Mouse (Mus musculus) heart, adult 11 months (tissue): ENCODE results near the gene Atg16l1.
A peak's percentile ranks its signal among the peaks of the same experiment; 100 is the strongest.
"Not testable (repeated sequence)": the region's sequence is repeated elsewhere in the genome, so short reads cannot be mapped to it uniquely, and the experiment has no call there.

Experiments
- DNase-seq: peaks from one replicate; pipeline ENCODE4 v3.0.0; 2022

Gene Atg16l1

DNA sequence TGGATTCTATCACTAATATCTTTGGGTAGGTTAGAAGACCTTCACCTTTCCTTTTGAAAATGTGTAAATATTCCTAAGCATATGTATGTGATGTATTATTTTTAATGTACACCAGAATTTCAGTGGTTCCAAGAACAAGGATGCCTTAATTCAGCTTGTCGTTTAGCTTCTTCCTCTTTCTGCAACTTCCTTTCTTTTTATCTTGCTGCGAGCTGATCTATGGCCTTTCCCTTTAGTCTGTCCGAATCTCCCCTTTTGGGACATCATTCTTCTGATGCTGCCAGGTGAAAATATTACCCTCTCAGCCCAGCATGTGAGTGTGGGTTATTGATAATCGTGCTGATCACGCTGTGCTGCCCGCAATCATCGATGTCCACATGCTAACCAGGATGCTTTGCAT, 19.2 kb downstream of the Atg16l1 start:
- DNase-seq: no peak

DNA sequence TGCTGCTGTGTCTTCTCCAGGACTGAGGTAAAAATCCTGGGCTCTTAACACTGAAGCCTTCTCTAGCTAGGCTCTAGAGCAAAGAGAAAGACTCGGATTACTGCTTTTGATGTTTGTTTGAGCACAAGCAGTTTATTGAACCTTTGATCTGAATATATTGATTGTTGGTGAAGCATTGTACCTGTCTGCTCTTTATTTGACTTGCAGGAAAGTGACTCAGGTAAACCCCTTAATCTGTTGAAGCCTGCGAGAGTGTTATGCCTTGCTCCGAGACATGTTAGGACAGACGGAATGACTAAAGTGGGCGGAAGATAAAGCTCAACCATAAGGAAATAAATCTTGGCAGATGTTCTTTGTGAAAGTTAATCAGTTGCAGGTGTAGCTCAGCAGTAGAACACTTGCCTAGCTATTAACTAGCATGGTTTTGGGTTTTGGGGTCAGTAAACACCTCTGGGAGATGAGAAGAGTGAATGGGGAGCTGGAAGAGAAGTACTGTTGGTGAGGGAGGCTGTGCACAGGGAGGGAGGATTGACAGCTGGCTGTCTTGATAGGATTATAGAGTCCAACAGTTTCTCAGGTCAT, 23.6 kb downstream of the Atg16l1 start:
- DNase-seq: no peak

DNA sequence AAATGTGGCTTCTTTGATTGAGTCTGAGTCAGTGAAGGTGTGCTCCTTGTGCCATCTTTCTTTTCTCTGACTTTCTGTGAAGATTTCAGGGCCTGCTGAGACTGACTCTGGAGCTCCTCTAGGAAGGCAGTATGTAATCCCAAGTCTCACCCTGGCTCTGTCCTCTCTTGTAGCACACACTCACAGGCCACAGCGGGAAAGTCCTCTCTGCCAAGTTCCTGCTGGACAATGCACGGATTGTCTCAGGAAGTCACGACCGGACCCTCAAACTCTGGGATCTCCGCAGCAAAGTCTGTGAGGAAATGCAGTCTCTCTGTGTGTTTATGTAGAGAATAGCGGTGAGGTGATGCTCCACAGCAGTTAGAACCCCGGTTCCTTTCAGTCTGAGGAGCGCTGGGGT, 30.0 kb downstream of the Atg16l1 start:
- peak; percentile 95 for DNase-seq

DNA sequence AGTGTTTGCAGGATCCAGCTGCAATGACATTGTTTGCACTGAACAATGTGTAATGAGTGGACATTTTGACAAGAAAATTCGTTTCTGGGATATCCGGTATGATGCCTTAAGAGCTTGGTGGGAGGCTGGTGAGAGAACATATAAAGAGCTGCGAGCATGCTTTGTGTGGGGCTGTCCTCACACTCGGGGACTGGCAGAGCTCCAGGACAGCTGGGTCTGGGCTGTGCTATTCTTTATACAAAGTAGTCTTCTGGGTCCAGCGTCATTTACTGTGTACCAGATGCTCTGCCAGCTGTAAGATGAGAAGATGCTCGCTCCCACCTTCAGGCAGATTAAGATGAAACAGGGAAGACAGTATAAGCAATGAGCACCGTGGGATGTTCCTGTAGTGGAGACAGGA, 30.6 kb downstream of the Atg16l1 start:
- peak; percentile 92 for DNase-seq

DNA sequence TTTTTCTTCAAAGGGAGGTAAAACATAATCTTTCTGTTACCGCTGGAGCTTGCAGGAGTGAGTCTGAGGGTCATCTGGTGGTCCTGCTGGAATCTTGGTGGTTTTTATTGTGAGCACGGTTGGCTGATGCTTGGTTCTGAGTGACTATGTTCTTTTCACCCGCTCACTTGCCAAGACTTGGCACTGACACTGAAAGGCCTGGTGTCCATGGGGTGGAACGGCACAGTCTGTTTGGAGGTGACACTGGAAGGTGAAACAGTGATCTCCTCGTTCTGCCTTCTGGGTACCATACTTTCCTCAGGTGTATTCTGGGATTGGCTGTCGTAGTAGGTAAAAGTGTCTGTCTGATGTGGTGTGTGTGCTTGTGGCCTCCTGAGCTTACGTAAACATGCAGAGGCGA, 34.0 kb downstream of the Atg16l1 start:
- DNase-seq: peak; percentile 91

DNA sequence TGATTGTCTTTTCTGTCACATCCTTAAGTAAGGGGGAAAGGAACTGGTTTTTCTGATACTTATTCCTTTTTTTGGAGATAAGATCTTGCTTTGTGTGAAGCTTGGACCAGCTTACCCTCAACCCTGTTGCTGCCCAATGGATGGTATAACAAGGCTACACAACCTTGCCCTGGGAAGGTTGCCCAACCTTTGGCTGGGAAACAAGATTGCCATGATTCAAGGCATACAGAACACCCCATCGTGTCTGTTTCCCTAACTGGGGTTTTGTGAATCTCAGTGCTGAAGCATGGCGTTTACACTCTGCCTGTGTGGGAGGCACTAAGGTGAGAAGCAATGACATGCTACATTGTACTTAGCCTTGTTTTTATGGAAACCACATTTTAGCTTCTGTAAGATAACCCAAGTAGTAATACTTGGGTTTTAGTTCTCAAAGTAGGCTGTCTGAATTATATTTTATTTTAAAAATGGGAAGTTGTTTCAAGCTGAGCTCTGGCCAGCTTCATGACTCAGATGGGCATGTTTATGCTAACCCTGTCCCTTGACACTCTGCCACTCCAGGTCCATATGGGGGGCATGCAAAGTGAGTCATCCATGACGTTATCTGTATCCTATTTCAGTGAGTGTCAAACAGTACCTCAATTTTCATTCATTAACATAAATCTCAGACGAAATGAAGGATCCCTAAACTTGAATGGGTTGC, 36.9 kb downstream of the Atg16l1 start:
- peak; percentile 89 for DNase-seq

DNA sequence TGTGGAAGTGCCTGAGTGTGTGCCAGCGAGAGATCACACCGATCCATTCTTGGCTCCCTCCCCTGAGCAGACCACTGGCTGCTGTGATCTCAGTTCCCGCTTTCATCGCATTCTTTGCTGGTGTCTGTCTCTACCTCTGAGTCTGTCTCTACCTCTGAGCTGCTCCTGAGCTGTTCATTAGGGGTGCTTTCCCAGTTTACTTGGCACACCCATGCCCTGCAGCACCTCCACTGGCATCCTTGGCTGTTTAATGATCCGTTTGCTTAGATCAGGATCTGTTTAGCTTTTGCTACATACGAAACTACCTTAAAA, 37.4 kb downstream of the Atg16l1 start:
- DNase-seq: no peak

DNA sequence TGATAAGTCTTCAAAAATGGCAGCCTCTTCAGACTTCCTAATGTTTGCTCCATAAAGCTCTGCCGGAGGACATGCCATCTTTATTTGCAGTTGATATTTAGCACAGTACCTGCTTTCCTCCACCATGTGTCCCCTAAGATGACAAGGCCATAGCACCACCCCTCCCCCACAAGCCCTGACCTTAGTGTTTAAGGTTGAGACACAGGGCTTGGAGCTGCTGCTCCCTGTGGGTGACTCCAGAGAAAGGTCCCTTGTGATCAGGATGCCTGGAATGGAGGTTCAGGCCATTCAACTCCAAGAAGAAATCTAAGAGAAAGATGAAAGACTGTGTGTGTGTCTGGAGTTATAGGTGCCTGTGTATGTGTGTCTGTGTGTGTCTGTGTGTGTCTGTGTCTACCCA, 42.0 kb downstream of the Atg16l1 start:
- DNase-seq: no peak

DNA sequence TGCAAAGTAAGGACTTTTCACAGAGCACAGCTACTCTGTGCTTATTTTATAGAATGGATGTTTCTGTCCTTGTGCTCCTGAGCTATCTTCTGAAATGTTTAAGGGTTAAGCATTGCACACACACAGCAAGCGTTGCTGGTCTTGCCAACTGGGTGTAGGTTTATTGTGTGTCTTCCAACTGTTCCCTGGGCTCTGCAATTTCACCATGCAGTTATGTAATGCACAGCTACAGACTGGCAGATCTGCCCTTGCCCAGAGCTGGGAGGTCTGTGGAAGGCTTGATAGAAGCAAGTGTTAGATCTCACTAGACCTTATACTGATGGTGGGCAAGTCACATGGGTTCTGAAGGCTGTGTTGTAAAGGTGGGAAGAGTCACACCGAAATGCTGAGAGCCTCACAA, 42.6 kb downstream of the Atg16l1 start:
- DNase-seq: no peak

DNA sequence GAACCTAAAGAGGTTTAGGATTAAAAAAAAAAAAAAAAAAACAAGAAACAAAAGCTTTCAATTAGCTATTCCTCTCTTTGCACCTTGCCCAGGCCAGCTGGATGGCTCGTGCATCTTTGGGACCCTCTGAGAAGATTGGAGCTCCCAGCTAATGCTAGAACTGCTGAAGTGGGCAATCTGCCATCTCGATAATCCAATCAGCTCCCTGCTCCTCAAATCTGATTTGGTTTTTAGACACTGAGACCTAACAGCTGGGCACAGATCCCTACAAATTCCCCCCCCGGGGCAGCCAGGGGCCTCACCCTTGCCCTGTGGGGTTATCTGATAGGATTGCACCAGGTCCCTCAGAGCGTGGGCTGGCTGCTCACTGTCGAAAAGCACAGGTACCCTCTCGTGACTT, 47.9 kb downstream of the Atg16l1 start, which contains the start of gene Sag:
Gene Sag (plus strand): TSS at position 105 of the 400 bp plus-strand sequence.
- no peak for DNase-seq

DNA sequence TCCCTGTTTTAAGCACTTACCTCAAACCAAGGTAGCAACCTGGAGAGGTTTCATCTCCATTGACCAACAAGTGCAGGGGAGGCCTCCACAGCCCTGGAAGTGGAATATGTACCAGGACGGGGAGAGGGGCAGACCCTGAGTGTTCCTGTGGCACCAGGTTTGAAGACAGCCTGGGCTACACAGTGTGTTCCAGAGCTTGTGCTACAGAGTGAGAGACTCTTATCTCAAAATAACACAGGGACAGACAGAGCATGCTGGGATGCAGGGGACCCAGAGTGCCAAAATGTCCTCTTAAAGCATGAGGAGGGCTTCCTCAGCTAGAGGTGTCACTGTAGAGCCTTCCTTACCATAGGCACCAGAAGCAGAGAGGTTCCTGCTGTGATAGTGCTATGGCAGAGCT, 52.1 kb downstream of the Atg16l1 start:
- DNase-seq: no peak

DNA sequence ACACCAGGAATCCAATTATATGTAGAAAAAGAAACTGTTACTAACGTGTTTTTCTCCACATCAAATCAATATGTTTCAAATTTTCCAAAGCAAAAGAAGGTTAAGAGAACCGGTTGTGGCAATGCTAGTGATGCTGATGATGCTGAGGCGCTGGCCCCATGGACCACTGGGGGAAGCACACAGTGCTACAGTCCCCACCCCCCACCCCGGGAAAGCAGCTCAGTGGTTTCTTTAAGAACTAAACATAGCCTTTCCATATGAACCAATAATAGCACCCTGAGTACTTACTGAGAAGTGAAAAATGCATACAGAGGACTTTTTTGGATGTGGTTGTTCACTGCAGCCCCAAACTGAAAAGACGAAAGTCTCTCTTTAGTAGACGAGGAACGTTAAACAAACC, 55.7 kb downstream of the Atg16l1 start:
- DNase-seq: no peak

DNA sequence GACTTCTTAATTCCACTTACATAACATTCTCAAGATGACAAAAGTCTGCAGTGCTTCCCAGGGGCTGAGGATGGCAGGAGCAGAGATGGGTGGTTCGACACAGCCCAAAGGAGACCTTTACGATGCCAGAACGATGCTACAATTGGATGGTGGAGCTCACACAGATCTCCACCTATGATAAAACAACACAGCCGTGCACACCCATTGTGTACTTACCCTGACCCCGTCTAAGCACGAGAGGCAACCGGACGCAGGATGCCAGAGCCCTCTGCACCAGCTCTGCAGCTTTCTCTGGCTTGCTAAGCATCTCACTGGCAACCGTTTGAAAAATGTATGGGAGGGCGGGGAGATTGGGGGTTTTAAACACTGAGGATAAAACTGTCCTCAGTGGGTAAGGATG, 56.4 kb downstream of the Atg16l1 start:
- no peak for DNase-seq

DNA sequence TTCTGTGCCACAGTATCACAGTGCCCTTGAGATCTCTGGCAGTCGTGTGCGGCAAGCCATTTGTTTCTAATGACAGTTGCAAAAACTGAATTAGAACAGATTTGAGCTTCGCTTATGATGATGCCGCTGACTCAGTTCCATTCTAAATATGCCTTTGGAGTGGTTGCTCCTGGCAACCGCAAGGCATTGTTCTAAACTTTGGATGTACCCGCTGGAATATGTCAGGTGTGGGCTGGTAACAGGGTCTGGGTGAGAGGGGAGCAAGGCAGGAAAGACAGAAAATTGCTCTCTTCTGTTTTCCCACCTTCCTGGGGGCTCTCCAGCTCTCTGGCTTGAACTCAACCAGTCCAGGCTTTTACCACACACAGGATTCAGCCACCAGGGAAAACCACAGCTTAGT, 57.5 kb downstream of the Atg16l1 start:
- DNase-seq: no peak

DNA sequence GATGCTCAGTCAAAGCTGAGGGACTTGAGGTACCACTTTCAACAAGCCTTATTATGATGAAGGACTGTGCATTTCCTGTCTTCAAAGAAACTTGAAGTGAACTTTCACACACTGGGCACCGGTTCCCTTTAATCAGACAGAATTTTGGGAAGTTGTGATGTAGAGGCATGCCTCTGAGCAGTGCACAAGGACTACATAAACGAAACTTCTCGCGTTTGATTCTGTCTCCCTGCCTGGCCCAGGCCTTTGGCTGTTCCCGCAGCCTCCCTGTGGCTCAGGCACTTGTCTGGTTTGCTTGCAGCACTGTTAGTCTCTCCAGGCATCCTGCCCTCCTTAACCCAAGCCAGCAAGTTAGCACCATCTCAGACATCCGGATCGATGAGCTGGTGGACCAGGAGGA, 58.0 kb downstream of the Atg16l1 start:
- DNase-seq: peak; percentile 92

DNA sequence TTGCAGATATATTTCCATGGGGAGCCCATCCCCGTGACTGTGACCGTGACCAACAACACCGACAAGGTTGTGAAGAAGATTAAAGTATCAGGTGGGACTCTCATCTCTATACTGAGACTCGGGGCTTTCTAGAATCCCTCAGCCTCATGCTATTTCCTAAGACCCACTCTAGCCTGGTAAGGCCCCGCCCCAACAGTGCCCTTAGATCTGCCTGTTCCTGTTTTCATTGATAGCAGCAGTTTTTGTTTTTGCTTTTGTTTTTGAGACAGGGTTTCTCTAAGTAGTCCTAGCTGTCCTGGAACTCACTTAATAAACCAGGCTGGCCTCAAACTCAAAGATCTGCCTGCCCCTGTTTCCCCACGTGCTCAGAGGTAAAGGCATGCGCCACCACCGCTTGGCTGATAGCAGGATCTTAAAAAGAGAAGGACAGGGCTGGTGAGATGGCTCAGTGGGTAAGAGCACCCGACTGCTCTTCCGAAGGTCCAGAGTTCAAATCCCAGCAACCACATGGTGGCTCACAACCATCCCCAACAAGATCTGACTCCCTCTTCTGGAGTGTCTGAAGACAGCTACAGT, 68.8 kb downstream of the Atg16l1 start:
- peak; percentile 86 for DNase-seq

DNA sequence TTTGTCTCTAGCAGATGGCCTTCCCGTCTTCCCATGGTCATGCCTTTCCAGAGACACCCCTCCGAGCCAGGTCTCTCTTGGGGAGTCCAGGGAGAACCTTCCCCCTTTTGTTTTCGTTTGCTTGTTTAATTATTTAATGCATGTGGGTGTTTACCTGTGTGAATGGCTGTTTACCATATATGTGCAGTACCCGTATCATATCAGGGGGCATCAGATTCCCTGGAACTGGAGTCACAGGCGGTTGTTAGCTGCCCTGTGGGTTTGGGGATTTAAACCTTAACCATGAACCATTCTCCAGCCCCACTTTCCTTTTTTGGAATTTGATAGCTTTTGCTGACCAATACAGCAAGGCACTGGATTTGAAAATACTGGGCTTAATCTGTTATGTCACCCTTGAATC, 69.6 kb downstream of the Atg16l1 start:
- no peak for DNase-seq

DNA sequence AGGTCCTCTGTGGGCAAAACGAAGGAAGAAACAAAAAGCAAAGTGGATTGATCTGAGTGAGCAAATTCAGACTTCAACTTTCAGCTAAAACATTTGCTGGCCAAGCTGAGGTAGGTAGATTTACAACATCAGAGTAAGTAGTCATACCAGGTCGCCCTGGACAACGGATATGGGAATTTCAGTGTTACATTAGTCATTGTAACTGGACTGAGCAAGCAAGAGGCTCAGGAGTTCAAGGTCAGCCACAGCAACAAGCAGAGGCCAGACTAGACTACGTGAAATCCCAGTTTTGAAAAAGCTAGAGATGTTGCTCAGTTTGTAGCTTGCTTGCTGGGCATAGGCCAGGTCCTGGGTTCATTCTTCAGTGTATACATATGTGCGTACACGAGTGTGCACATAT, 70.3 kb downstream of the Atg16l1 start:
- no peak for DNase-seq

DNA sequence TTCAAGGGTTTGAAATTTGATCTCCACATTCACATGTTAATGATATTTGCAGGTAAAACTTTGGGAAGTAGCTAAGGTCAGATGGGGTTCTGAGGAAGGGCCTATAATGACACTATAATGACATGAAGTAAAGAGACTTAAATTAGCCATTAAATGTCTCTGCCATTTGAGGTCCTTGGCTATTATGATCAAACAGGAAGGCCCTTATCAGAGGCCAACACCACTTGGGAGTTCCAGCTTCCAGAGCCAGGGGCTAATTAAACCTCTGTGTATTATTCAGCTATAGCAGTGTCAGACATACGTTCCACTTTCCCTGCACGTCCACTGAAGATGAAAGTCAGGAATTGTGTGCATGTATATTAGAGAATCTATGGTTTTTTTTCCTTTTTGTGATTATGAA, 70.8 kb downstream of the Atg16l1 start:
- DNase-seq: peak; percentile 94

DNA sequence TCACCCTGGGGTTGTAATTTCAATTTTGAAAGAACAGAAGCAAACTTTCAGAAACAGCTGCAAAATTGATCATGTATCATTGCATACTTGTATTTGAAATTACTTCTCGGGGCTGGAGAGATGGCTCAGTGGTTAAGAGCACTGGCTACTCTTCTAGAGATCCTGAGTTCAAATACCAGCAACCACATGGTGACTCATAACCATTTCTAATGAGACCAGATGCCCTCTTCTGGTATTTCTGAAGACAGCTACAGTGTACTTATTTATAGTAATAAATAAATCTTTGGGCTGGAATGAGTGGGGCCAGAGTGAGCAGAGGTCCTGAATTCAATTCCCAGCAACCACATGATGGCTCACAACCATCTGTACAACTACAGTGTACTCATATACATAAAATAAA, 71.8 kb downstream of the Atg16l1 start:
- not testable (repeated sequence) for DNase-seq

DNA sequence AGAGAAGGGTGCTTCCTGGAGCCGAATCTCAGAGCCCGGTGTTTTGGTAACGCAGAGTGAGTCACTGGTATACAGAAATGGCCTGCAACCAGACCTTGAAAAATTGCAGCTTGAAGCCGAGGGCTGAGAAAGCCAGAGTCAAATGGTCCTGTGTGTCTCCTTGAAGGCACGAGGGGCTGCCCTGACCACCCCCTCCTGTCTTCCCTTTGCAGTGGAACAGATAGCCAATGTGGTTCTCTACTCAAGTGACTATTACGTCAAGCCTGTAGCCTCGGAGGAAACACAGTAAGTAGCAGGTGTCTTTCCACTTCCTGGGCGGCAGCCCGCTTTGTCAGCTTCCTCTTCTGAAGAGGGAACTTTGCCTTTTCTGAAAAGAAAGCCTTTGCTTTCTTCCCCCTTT, 72.5 kb downstream of the Atg16l1 start:
- DNase-seq: peak; percentile 98

DNA sequence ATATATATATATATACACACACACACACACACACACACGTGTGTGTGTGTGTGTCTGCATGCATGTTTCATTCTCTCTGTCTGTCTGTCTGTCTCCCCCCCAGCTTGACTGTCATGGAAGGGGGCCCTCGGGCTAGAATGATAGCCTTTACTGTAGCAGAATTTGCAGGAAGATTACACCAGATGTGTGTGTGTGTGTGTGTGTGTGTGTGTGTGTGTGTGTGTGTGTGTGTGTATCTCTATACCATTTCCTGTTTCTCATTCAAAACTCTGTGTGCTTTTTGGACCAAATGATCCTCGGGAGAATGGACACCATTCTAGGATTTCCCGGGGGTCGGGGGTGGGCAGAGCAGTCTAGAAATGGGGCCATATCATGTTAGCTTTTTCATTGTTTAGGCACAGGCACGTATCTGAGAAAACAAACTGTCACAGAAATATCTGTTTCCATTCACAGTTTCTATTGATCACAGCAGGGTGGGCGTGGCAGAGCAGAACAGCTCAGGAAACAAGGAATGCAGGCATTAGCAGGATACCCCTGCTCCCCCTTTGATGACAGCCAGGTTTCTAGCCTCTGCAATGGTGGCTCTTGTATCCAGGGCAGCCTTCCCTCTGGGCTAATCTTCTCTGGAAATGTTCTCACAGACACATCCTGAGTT, 73.4 kb downstream of the Atg16l1 start:
- DNase-seq: no peak

DNA sequence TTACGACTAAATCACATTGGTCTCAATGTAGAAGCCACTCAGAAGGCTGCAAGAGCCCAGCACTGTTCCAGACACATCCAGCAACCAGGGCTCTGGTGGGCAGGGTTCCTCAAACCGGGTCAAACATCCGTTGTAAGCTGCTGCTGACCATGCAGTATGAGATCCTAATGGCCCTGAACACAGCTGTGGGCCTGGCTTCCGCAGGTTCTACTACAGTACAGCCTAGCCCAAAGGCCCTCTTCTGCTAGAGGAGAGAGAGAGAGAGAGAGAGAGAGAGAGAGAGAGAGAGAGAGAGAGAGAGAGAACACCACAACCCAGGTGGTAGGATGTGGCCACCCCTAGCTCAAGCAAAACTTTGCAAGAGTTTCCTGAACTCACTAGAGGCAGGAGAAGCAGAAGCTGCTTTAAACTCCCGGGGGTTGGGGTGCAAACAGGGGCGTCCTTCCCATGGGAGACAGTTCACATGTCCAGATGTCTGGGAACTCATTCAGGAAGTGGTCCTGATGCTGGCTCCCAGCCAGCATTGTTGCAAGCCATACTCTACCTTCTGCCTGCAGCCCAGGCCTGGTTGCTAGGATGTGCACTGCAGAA, 74.0 kb downstream of the Atg16l1 start:
- peak; percentile 97 for DNase-seq

DNA sequence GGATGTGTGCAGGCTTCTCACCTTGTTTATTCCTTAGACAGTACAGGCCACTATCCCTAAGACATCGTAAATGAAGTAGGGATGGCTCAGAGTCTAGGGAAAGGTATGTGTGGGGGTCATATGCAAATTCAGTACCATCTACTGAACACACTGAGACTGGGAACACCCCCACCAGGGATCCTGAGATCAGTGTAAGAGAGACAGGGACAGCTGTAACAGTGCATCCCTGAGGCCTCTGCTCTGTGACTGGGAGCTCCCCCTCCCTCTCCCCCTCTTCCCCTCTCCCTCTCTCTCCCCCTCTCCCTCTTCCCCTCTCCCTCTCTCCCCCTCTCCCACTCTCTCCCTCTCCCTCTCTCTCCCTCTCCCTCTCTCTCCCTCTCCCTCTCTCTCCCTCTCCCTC, 80.8 kb downstream of the Atg16l1 start:
- no peak for DNase-seq
